Mouse (Mus musculus): ENCODE measurements at regions not wholly inside any gene's neighbourhood (a gene's known extent, or its start where the extent isn't known, plus 50 kb on each side); places are given as distances from the start of the nearest gene placed in this dataset.

GRCm38 (mm10) chr11:84664258-84664657, 138.9 kb upstream of the Lhx1 start:
- DNase-seq (ENCODE audit: low read depth): no peak

GRCm38 (mm10) chr11:84661981-84662380, 136.6 kb upstream of the Lhx1 start:
- no peak for DNase-seq (ENCODE audit: low read depth)
- no peak for TF ChIP-seq POLR2A (IDR thresholded peaks at IDR 0.05; ENCODE audit: borderline replicate concordance, extremely low read depth, insufficient read depth, insufficient read length, poor library complexity, severe bottlenecking)

More at GRCm38 (mm10) chr11:84664258-84664657, 138.9 kb upstream of the Lhx1 start:
- no peak for TF ChIP-seq POLR2A (IDR thresholded peaks at IDR 0.05; ENCODE audit: borderline replicate concordance, extremely low read depth, insufficient read depth, insufficient read length, poor library complexity, severe bottlenecking)
- no peak for TF ChIP-seq CTCF (IDR thresholded peaks at IDR 0.05; ENCODE audit: borderline replicate concordance, extremely low read depth, insufficient read depth, insufficient read length)

- TF ChIP-seq CTCF (IDR thresholded peaks at IDR 0.05; ENCODE audit: borderline replicate concordance, extremely low read depth, insufficient read depth, insufficient read length) (no peak), POLR2A (IDR thresholded peaks at IDR 0.05; ENCODE audit: borderline replicate concordance, extremely low read depth, insufficient read depth, insufficient read length, poor library complexity, severe bottlenecking) (no peak)
- DNase-seq (ENCODE audit: low read depth): no peak
Measured at GRCm38 (mm10) chr11:84660877-84661276, 135.5 kb upstream of the Lhx1 start.

GRCm38 (mm10) chr11:84659370-84659937, 134.1 kb upstream of the Lhx1 start:
- DNase-seq (ENCODE audit: low read depth): no peak

GRCm38 (mm10) chr11:84653481-84653880, 128.1 kb upstream of the Lhx1 start:
- no peak for DNase-seq (ENCODE audit: low read depth)
- TF ChIP-seq POLR2A (IDR thresholded peaks at IDR 0.05; ENCODE audit: borderline replicate concordance, extremely low read depth, insufficient read depth, insufficient read length, poor library complexity, severe bottlenecking) (no peak), CTCF (IDR thresholded peaks at IDR 0.05; ENCODE audit: borderline replicate concordance, extremely low read depth, insufficient read depth, insufficient read length) (no peak)

More at GRCm38 (mm10) chr11:84659370-84659937, 134.1 kb upstream of the Lhx1 start:
- TF ChIP-seq POLR2A (IDR thresholded peaks at IDR 0.05; ENCODE audit: borderline replicate concordance, extremely low read depth, insufficient read depth, insufficient read length, poor library complexity, severe bottlenecking): no peak
- no peak for TF ChIP-seq CTCF (IDR thresholded peaks at IDR 0.05; ENCODE audit: borderline replicate concordance, extremely low read depth, insufficient read depth, insufficient read length)

- no peak for DNase-seq (ENCODE audit: low read depth)
Measured at GRCm38 (mm10) chr11:84648899-84649298, 123.6 kb upstream of the Lhx1 start.

GRCm38 (mm10) chr11:84647104-84647503, 121.8 kb upstream of the Lhx1 start:
- no peak for DNase-seq (ENCODE audit: low read depth)
- TF ChIP-seq POLR2A (IDR thresholded peaks at IDR 0.05; ENCODE audit: borderline replicate concordance, extremely low read depth, insufficient read depth, insufficient read length, poor library complexity, severe bottlenecking) (no peak), CTCF (IDR thresholded peaks at IDR 0.05; ENCODE audit: borderline replicate concordance, extremely low read depth, insufficient read depth, insufficient read length) (no peak)

More at GRCm38 (mm10) chr11:84648899-84649298, 123.6 kb upstream of the Lhx1 start:
- TF ChIP-seq POLR2A (IDR thresholded peaks at IDR 0.05; ENCODE audit: borderline replicate concordance, extremely low read depth, insufficient read depth, insufficient read length, poor library complexity, severe bottlenecking) (no peak), CTCF (IDR thresholded peaks at IDR 0.05; ENCODE audit: borderline replicate concordance, extremely low read depth, insufficient read depth, insufficient read length) (no peak)

GRCm38 (mm10) chr11:84643107-84643372, 117.7 kb upstream of the Lhx1 start:
- no peak for TF ChIP-seq POLR2A (IDR thresholded peaks at IDR 0.05; ENCODE audit: borderline replicate concordance, extremely low read depth, insufficient read depth, insufficient read length, poor library complexity, severe bottlenecking)
- no peak for DNase-seq (ENCODE audit: low read depth)

- TF ChIP-seq CTCF (IDR thresholded peaks at IDR 0.05; ENCODE audit: borderline replicate concordance, extremely low read depth, insufficient read depth, insufficient read length) (no peak), POLR2A (IDR thresholded peaks at IDR 0.05; ENCODE audit: borderline replicate concordance, extremely low read depth, insufficient read depth, insufficient read length, poor library complexity, severe bottlenecking) (0 out of 2 replicates have a peak, but pooled peaks have one; percentile 16)
- peak; percentile 59 for DNase-seq (ENCODE audit: low read depth)
Measured at GRCm38 (mm10) chr11:84642300-84643106, 117.2 kb upstream of the Lhx1 start.

- DNase-seq (ENCODE audit: low read depth): no peak
- TF ChIP-seq CTCF (IDR thresholded peaks at IDR 0.05; ENCODE audit: borderline replicate concordance, extremely low read depth, insufficient read depth, insufficient read length) (no peak), POLR2A (IDR thresholded peaks at IDR 0.05; ENCODE audit: borderline replicate concordance, extremely low read depth, insufficient read depth, insufficient read length, poor library complexity, severe bottlenecking) (no peak)
Measured at GRCm38 (mm10) chr11:84641601-84642000, 116.3 kb upstream of the Lhx1 start.

GRCm38 (mm10) chr11:84638353-84638752, 113.0 kb upstream of the Lhx1 start:
- DNase-seq (ENCODE audit: low read depth): peak; percentile 49
- no peak for TF ChIP-seq POLR2A (IDR thresholded peaks at IDR 0.05; ENCODE audit: borderline replicate concordance, extremely low read depth, insufficient read depth, insufficient read length, poor library complexity, severe bottlenecking)
- no peak for TF ChIP-seq CTCF (IDR thresholded peaks at IDR 0.05; ENCODE audit: borderline replicate concordance, extremely low read depth, insufficient read depth, insufficient read length)

- no peak for TF ChIP-seq POLR2A (IDR thresholded peaks at IDR 0.05; ENCODE audit: borderline replicate concordance, extremely low read depth, insufficient read depth, insufficient read length, poor library complexity, severe bottlenecking)
- no peak for TF ChIP-seq CTCF (IDR thresholded peaks at IDR 0.05; ENCODE audit: borderline replicate concordance, extremely low read depth, insufficient read depth, insufficient read length)
- peak; percentile 92 for DNase-seq (ENCODE audit: low read depth)
Measured at GRCm38 (mm10) chr11:84637268-84637667, 111.9 kb upstream of the Lhx1 start.

Data from brain, embryonic 14.5 days (tissue).